Mouse (Mus musculus) cerebellum, adult 11-12 months (tissue): ENCODE measurements at regions not wholly inside any gene's neighbourhood (a gene's known extent, or its start where the extent isn't known, plus 50 kb on each side); places are given as distances from the start of the nearest gene placed in this dataset.
"Not testable (repeated sequence)": the region's sequence is repeated elsewhere in the genome, so short reads cannot be mapped to it uniquely, and the experiment has no call there.

Source experiments
- DNase-seq: peaks from one replicate; pipeline ENCODE4 v3.0.0; 2022

DNA sequence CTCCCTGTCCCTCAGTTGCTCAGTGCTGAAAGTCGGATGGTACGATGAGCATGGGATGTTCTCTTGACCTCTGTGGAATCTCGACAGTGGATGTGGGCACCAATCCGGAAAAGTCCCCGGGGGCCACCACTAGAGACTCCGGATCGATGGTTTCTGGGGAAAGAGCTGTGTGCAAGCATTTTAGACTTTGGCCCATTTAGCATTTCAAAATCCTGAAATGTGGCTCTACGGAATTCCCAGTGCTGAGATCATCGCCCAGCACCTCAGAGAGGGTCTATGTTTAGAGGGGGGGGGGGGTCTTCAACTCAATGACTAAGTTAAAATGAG lies 68.6 kb downstream of the Tomm20 start:
- no peak for DNase-seq

DNA sequence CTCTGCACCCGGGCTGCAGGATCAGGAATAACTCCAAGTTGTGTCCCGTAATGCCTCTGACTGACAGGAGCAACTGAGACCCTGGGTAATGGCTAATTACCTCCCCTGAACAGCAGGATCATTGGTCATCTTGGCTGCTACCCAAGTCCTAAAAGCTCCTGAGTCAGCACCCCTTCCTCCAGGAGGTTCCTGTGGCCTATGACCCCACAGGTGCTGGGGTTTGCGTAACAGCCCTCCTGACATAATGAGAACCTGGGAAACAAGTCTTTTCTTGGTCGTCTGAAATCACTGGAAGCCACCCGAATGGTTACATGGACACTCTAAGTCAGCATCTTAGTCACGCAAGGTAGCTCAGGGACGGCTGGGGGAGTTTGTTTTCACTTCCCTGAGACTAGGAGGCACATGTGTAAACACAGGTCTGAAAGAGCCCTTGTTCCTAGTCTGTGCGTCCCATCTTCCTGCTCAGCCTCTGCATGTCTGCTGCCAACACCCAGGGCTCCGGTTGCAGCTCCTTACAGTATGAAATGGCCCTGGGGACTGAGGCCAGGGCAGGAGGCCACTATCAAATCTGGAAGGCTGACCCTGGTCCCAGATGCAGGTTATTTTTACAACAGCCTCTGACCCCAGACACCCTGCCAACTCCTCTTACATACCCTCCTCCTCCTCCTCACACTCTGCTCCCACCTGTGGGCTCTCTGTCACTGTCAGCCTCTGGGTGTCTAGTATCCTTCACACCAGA lies 69.2 kb downstream of the Tomm20 start:
- no peak for DNase-seq

DNA sequence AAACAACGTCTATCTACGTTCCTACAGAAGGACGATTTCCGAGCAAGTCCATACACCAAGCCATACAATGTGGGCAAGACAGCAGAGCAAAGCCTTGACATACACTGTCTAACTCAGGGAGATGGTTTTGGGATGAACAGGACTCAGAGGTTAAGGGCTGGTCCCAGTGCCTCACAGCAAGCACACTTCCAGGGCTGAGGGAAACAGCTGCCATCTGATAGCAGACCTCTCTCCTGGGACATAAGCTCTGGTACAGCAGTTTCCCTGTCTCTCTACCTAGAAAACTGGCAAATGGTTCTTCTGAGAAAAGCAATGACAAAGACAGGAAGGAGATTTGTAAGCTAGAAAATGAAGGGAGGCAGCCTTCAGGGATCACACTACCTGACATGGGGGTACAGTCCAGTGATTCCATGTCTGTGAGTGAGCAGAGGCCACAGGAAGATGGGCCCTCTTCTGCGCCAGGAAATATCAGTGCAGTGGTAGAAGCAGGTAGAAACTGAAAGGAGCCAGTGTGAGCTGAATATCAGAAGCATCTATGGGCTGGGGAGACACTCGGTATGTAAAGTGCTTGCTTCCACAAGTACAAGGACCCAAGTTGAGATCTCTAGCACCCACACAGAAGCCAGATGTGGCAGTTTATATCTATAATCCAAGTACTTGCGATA lies 70.0 kb downstream of the Tomm20 start:
- no peak for DNase-seq

DNA sequence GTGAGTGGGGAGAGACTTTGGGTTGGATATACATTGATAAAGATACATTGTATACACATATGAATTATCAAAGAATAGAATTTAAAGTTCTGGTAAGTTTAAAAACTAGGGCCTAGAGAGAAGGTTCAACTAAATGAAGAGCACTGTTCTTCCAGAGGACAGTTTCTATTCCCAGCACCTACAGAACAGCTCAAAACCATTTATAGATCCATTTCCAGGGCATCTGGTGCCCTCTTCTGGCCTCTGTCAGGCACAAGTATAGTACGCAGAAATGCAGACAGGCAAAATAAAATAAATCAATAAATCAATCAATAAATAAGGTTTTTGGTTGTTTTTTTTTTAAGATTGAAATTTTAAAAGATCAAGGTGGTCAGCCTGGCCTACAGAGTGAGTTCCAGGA lies 70.8 kb downstream of the Tomm20 start:
- no peak for DNase-seq

DNA sequence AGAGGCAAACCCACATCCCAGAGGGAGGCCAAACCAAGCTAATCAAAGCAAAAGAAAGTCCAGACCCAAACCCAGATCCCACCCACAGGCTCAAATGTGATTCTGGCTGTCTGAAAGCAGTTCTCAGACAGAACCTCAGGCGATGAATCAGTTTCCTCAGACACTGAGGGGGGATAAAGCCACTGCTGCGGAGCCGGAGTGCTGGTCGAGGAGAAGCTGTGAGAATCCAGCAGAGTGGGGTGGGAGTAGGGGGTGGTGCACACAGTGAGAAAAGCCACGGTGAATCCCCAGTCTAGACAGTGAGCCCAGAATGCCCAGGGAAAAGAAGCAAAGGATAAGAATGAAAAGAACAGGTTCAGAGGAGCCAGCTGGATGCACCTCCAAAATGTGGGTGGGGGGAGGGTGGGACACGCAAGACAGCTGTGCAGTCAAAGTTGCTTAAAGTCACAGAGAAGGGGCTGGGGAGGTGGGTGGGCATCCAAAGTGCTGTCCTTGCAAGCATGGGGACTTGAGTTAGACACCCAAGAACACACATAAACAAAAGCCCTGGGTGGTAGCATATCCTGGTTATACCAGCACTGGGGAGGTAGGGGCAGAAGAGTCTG lies 71.4 kb downstream of the Tomm20 start:
- no peak for DNase-seq

DNA sequence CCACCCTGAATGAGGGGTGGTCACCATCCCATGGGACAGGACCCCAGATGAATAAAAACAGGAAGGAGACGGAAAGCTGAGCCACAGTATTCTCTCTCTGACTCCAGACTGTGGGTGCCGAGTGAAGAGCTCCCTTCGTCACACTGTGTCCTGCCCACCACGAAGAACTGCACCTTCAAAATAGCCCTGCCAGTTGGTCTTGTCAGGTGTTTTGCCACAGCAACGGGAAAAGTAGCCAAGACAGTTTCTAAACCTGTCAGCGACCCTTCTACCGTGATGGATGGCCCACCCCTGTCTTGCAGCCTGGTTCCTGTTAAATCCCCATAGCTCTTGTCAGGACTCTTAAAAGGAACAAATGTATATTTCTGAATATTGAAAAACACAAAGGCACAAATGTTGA lies 72.3 kb downstream of the Tomm20 start:
- no peak for DNase-seq

DNA sequence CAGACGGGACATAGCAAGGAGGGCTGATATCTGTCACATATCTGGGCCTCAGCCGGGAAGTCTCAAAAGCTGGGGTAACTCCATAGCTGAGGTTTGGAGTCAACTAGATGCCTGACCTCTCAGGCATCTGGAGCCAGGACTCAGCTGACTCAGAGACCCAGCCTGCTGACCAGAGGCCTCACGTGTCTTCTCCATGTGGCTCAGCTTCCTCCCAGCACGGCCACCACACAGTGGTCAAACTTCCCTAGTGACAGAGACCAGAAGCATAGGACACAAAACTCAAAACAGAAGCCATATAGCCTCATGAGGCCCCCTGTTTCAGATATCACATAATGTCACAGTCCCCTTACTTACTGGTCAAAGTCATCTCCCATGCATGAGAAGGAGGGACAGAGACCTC lies 73.1 kb downstream of the Tomm20 start:
- DNase-seq: no peak

DNA sequence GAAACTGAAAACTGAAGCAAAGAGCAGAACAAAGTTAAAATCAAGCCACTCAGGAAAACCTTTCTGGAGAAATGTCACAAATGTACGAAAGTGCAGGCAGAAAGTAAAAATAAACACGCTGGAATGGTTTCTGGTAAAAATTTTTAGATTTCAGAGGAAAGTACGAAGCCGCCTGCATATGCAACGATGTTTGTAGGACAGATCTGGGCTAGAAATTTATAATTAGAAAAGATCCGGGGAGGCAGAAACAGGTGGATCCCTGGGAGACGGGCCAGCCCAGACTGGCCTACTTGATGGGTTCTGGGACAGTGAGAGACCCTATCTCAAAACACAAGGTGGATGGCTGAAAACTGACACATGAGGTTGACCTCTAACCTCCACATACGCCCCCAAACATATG lies 73.5 kb downstream of the Tomm20 start:
- DNase-seq: no peak

DNA sequence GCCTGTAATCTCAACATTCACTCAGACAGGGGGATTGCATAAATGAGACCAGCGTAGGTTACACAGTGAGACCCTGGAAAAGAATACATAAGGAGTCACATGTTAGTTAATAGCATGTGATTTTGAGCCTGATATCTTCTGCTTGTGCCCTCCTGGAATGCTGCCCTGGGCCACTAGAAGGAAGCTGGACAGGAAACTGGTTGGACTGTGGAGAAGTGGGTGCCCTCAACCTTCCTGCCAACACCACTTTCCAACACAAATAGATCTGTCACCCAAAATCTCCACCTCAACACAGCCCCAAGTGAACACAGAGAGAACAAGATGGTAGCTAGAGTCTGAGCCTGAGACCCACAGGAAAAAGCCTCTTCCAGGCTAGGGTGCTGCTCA lies 76.2 kb downstream of the Tomm20 start:
- no peak for DNase-seq

DNA sequence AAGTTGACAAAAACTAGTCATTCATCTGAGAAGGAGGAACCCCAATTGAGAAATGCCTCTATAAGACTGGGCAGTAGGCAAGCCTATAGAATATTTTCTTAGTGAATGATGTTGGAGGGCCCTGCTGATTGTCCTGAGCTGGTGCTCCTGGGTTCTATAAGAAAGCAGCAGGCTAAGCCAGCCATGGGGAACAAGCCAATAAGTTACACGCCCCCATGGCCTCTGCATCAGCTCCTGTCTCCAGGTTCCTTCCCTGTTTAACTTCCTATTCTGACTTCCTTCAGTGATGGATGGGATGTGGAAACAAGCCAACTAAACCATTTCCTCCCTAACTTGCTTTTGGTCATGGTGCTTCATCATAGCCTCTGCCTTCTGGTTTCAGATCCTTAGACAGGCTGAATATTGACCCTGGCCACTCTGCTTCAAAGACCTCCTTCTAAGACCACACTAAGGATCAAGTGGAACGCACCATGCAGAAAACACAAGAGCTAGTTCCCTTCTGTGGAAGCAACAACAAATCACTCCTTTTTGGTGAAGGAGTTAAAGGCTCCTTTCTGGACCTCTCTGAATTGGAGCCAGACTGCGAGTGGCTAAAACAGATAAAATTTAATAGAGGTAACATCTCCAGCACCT lies 76.7 kb downstream of the Tomm20 start:
- no peak for DNase-seq

DNA sequence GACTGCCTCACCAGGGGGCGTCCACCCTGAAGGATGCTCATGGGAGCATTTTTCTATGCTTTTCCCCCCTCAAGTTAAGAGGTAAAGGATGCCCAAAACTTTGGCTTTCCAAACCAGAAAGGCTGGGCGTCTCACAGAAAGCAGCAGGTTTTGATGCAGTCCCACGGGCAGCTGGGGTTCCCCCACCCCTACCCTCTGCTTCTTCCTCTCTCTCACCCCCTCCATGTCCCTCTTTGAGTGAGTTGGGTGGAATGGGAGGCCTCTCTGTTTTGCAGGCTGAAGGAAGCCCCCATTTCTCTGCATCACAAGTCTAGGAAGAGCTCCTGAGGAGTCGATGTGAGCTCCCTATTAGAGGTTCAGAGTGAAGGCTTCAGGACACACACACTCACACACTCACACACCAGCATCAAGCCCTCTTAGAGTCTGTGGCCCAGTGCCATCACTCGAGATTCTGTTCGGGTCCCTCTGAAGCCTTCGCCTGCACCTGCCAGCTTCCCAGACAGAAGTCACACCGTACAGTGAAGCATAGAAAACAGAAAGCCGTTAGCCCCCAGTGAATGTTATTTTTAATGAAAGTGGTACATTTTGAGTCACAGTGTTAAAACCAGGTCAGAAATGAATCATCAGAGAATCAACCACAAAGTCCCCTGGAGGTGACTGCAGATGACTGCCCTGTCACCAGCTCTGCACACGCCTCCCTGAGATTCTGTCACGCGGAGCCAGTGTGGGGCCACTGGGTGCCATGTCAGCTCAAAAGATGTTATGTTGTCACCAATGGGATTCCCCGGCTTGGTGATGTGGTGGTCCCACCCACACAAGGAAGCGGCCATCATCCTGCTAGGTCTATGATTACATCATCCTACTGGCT lies 78.3 kb downstream of the Tomm20 start:
- no peak for DNase-seq

DNA sequence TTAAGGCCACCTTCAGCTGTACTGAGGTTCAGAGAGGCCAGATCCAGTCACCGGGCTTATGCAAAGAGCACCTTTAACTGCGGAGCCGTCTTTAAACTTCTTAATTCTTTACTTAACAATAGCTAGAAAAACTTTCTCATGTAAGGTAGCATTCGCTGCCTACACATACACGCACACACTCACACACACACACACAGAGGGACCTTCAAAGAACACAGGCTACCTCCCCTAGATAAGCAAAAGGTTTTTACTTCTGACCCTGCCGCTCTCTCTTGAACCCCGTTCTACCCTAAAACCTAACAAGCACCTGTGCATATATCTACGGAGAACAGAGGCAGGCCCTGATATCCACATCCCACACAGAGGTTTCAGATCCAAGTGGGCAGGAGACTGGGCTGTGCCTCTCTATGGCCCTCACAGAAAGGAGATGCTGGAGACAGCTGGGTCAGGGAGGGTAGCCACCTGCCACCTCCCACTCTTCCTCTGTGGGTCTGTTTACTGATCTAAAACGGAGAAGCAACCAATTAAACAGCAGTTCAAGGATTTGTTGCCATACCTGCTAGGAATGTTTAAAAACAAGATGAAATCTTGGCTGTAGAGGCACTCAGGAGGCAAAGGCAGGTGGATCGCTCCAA lies 81.2 kb downstream of the Tomm20 start:
- DNase-seq: no peak

DNA sequence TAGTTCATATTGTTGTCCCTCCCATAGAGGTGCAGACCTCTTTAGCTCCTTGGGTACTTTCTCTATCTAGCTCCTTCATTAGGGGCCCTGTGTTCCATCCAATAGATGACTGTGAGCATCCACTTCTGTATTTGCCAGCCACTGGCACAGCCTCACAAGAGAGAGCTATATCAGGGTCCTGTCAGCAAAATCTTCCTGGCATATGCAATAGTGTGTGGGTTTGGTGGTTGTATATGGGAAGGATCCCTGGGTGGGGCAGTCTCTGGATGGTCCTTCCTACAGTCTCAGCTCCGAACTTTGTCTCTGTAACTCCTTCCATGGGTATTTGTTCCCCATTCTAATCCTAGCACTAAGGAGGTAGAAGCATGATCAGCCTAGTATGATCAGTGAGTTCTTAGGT lies 82.0 kb downstream of the Tomm20 start:
- DNase-seq: not testable (repeated sequence)

DNA sequence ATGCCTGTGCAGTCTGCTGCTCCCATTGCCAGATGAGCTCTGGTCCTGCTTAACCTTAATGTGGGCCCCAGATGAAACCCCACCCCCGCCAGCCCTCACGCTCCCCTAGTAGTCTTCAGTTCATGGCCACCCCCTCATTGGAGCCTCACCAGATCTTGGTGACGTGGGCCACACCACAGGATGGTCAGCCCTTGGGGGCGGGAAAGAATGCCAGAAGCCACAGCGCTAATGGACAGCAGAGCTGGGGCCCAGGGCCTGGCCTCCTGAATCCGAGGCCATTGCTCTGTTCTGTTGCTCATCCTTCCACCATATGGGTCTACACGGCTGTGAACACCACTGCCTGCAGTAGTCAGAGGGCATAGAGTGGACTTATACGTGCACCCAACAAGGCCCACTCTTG lies 83.9 kb downstream of the Tomm20 start:
- no peak for DNase-seq

DNA sequence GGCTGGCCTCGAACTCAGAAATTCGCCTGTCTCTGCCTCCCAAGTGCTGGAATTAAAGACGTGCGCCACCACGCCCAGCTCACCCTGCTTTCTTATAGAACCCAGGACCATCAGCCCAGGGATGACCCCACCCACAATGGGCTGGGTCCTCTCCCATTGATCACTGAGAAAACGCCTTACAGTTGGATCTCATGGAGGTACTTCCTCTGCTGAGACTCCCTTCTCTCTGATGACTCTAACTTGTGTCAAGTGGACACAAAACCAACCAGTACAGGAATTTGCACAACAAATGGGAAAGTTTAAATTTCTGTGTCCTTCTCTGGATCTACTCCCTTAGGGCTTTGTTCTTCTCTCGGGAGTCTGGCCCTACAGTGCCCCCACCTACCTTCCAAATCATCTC lies 85.0 kb downstream of the Tomm20 start:
- DNase-seq: no peak

DNA sequence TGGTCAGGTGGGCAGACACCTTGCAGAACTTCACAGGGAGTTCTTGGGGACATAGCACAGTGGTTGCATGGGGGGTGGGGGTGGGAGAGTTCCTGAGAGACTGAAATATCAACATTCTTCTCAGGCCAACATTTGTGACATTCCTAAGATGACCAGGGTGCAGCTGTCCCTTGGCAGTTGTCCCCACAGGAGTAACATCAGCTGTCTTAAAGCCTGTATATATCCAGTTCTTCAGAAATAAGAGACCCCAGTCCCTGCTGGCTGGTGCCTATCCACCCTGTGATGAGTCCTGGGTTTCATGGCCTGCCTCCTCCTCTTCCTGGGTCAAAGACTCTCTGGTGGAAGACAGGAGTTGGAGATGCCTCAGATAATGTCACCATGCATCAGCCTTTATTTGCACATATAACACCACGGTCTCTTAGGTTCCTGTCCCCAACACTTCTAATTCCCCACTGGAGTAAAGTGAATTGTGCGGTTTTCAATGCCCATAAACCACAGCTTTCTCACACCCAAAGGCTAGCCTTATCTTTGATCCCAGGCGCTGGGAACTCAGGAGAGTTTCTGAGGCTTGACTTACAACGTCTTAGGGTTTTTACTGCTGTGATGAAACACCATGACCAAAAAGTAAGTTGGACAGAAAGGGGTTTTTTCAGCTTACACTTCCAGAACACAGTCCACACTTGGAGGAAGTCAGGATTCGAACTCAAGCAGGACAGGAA lies 85.8 kb downstream of the Tomm20 start:
- no peak for DNase-seq

DNA sequence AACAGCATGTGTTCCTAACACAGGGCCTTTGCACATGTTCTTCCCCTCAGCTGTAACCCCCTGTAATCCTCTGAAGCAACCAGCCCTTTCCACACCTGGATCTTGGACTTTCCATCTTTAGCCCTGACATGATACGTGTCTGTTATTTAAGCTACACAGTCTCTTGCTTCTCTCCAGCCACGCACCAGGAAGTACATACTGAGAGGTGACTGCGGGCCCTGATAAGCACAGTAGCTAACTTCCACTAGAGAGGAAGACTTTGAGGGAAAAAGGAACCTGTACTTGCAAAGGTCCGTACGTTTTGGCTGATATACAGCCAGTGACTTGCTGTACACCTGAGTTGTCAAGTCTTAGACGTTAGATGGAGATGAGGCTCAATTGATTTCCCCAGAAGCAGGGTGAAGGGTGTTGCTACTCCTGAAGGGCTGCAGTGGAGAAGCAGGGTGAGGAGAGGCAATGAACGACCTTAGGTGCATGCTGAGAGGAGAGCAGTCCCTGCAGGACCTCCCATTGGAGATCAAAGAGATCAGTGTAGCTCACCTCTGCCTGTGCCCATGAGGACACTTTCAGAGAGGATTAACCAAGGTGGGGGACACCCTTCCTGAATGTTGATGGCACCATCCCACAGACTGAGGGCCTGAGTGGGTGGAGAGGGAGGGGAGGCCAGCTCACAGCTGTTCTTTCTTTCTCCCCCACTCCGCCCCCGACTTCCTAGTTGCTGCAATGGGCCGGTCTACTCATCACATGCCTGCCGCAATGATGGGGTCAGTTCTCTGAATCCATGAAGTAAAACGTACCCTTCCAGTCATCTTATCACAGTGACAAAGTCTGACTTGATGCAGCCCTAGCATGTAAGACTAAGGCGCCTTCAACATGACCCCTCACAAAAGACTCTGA lies 88.1 kb downstream of the Tomm20 start:
- DNase-seq: no peak

DNA sequence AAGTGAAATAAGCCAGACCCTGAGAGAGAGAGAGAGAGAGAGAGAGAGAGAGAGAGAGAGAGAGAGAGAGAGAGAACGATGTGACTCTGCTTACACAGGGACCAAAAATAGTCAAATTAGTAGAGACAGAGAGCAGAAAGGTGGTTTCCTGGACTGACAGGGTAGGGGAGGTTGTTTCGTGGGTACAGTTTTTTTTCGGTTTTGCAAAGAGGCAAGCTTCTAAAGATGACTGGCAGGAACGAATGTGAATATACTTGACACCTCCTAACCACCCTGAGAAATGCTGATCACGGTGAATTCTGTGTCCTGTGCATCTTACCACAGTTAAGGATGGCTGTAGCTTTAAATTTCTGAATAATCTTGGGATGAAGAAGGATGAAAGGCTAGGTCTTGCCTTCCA lies 89.7 kb downstream of the Tomm20 start:
- no peak for DNase-seq

DNA sequence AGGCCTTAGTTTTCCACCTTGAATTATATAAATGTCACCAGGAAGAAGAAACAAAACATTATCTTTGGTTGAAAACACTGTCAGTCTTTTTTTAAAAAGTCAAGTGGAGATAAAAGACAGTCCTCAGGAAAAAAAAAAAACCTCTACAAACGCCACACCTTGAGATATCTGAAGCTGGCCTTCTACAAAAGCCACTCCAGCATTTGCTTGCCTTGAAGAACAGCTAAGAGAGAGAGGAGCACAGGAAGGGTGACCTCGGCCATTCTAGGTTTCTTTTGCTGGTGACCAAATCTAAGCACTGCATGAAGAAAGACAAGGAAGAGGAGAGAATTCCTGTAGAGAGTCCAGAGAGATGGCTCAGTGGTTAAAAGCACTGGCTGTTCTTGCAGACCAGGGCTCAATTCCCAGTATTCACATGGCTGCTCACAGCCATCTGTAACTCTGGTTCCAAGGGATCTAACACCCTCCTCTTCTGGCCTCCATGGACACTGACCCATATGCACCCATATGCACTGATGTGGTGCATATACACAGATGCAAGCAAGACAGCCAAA lies 90.5 kb downstream of the Tomm20 start:
- no peak for DNase-seq
